Mouse (Mus musculus) small intestine, adult 2 months (tissue): ENCODE data around the gene Chdh.

Experiments
- CTCF ChIP-seq: fragments of 200-500 bp; IDR thresholded peaks from 2 replicates; pipeline ENCODE4 v1.5.1; 2012; ENCODE audit warnings: low read depth, mild to moderate bottlenecking, control low read depth, inconsistent platforms, low read length, moderate library complexity, mixed read lengths; ENCODE audit not compliant: insufficient replicate concordance, insufficient read length; ENCODE audit errors: extremely low read depth
- POLR2A ChIP-seq: fragments of 200-500 bp; IDR thresholded peaks from 2 replicates; pipeline ENCODE4 v1.6.1; 2012; ENCODE audit warnings: low read depth, mild to moderate bottlenecking, control low read depth, inconsistent platforms, low read length, moderate library complexity

DNA sequence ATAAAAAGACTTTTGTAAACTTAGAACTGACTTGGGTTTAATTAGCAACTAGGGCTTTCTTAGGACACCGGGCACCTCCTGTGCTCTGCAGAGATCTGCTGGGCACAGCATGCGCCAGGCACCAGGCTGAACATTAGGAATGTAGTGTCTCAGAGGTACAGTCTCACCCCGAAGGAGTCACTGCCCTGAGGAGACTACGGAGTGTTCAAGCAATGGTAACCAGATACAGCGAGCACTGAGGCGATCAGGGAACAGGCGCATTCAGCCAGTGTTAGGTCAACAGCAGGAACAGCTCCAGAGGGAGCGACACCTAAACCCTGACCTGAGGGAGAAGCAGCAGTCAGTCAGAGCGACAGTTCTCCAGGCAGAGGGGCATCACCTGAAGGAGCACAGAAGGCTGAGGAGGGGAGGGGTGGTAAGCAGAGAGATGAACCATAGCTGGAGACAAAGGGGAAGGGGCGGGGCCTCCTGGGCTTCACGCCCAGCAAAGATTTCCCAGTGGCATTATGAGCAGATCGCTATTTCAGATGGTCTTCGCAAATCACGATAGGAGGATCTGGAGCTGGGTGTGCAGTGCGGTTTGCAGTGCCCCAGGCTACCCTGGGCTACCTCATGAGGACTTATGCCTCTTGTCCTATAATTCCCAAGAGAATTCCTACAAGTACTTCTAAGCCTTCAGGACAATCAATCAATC, 69.4 kb downstream of the Chdh start:
- TF ChIP-seq CTCF (no peak), POLR2A (no peak)
